18 mouse cellular contexts compared by ENCODE assay signal in the genomic region with DNA sequence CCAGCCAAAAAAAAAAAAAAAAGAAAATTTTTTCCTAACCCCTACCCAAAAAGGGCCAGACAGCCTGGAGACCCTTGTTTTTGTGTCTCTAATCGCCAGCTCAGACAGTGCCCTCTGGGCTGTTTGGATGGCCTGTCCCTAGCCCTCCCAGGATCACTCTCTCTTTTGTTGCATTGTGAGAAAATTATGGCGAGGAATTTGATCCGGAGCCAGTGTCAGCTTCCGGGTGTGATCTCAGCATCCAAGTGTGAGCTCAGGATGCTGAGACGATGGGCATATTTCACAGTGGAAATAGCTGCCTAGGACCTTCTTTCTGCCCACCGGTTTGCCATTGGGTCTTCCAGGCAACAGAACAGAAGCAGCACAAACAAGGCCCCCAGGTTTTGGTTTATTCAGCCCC. TPM values are rescaled to one million over a fixed set of nuclear protein-coding genes. Genes with fewer than 3 reads are reported as not detected.
A peak's percentile ranks its signal among the peaks of the same experiment; 100 is the strongest.
DNase-seq lines count a peak whose midpoint lies in the region; ATAC-seq and TF ChIP-seq lines count a peak whose summit lies in the region.
"Had no signal": no experiment of that assay in that cellular context is flagged by ENCODE, and none has a peak within 500 bp of the region (broad histone marks: within the 10 kb centered on the region; RNA-seq: fewer than 3 reads in every experiment).

No protein-coding gene starts in this region.

- no peaks in the 10 kb centered on the region for H3K9me3 ChIP-seq in limb, embryonic 13.5 days
- H3K9me3 ChIP-seq: embryonic facial prominence, embryonic 12.5 days; liver, embryonic 12.5 days; stomach, embryonic 15.5 days had no signal

- no peaks in the 10 kb centered on the region for H3K27me3 ChIP-seq in heart, adult 2 months (ENCODE audit: control insufficient read depth, insufficient read depth, low read length)
- H3K27me3 ChIP-seq in limb, embryonic 13.5 days: peaks cover 18% of the 10 kb centered on the region
- H3K27me3 ChIP-seq: stomach, embryonic 15.5 days had no signal

- peak overlapping the region; percentile 98 for H3K27ac ChIP-seq in heart, adult 2 months
- H3K27ac ChIP-seq in limb, embryonic 13.5 days: no peak overlapping the region
- H3K27ac ChIP-seq: liver, embryonic 12.5 days; stomach, embryonic 15.5 days had no signal

- no peaks in the 10 kb centered on the region for H3K4me1 ChIP-seq in heart, adult 2 months (ENCODE audit: control insufficient read depth, insufficient read depth, low read length)
- peaks cover 3% of the 10 kb centered on the region; the same call in 1 of the 2 replicates for H3K4me1 ChIP-seq in lung, adult 2 months (ENCODE audit: control insufficient read depth, insufficient read depth, low read length)
- H3K4me1 ChIP-seq in limb, embryonic 13.5 days: peaks cover 29% of the 10 kb centered on the region
- H3K4me1 ChIP-seq: liver, embryonic 12.5 days had no signal

- 39% methylated on average over 6 of the region's 6 CpGs for WGBS in heart, adult 2 months
- WGBS in lung, adult 2 months: 62% methylated on average over 6 of the region's 6 CpGs
- WGBS in limb, embryonic 13.5 days: 80% methylated on average over 6 of the region's 6 CpGs

- peaks cover 10% of the 10 kb centered on the region for H3K36me3 ChIP-seq in heart, adult 2 months (ENCODE audit: control insufficient read depth, insufficient read depth, low read length)
- no peaks in the 10 kb centered on the region for H3K36me3 ChIP-seq in limb, embryonic 13.5 days
- H3K36me3 ChIP-seq: embryonic facial prominence, embryonic 12.5 days; liver, embryonic 12.5 days; stomach, embryonic 15.5 days had no signal

- no peak for TF ChIP-seq POLR2A in heart, adult 2 months (IDR thresholded peaks at IDR 0.05; ENCODE audit: insufficient read depth, low read depth, low read length)
- no peak for TF ChIP-seq POLR2A in lung, adult 2 months (IDR thresholded peaks at IDR 0.05; ENCODE audit: borderline replicate concordance, extremely low read depth, low read depth, low read length)

- DNase-seq in heart, adult 2 months: no peak
- DNase-seq in heart, adult 9 months (ENCODE audit: low spot score in 2 of 2): no peak
- no peak for DNase-seq in lung, adult 2 months
- DNase-seq in lung, adult 18-20 months: no peak
- DNase-seq in brain, adult 2 months (ENCODE audit: low read depth, low spot score): peak; percentile 60
- DNase-seq: cerebellum, adult 9-10 months; kidney, adult 18-20 months; kidney, postnatal 14 days; left cerebral cortex, postnatal 4 days; thymus, adult 2 months had no signal

- H3K79me2 ChIP-seq in heart, adult 2 months (replicated peaks; ENCODE audit: control insufficient read depth, insufficient read depth, low read length): no peaks in the 10 kb centered on the region

- intact Hi-C loops in heart, adult 2 months (cut with DNase I): no loop called here

- TF ChIP-seq EP300 in heart, adult 2 months (IDR thresholded peaks at IDR 0.05; ENCODE audit: insufficient read depth, low read depth, low read length): no peak

- H3K9ac ChIP-seq in heart, adult 2 months (ENCODE audit: low read depth, low read length): no peak overlapping the region; the same call in 1 of the 2 replicates
- no peak overlapping the region for H3K9ac ChIP-seq in limb, embryonic 13.5 days
- H3K9ac ChIP-seq: liver, embryonic 12.5 days; stomach, embryonic 15.5 days had no signal

- peak overlapping the region; percentile 23 for H3K4me2 ChIP-seq in limb, embryonic 13.5 days (replicated peaks)
- H3K4me2 ChIP-seq: embryonic facial prominence, embryonic 12.5 days; liver, embryonic 12.5 days; stomach, embryonic 15.5 days had no signal

- TF ChIP-seq CTCF in heart, adult 2 months (IDR thresholded peaks at IDR 0.05): no peak
- TF ChIP-seq CTCF in lung, adult 2 months (IDR thresholded peaks at IDR 0.05; ENCODE audit: insufficient read depth, low read length): no peak

- ATAC-seq in limb, embryonic 13.5 days (ENCODE audit: low FRiP score, low read depth): no peak
- no peak for ATAC-seq in megakaryocyte, adult 5-6 weeks (ENCODE audit: poor library complexity, severe bottlenecking)
- ATAC-seq: forebrain, embryonic 14.5 days; liver, embryonic 12.5 days; midbrain, embryonic 16.5 days had no signal

- peak overlapping the region; percentile 62; the same call in 1 of the 2 replicates for H3K4me3 ChIP-seq in heart, adult 2 months
- peak overlapping the region; percentile 54 for H3K4me3 ChIP-seq in lung, adult 2 months (replicated peaks; ENCODE audit: extremely low read depth, low read depth, low read length)
- no peak overlapping the region for H3K4me3 ChIP-seq in limb, embryonic 13.5 days
- H3K4me3 ChIP-seq: embryonic facial prominence, embryonic 12.5 days; liver, embryonic 12.5 days; stomach, embryonic 15.5 days had no signal

RNA-seq across cellular contexts. Expression of a gene that starts 0.4 kb away (rescaled TPM):
- 1,000 to 10,000 TPM; 2,783 to 3,339 TPM for total RNA-seq in heart, adult 2 months (2021)
- 3,110 and 4,349 TPM in 2 replicates for polyA plus RNA-seq in heart, adult 2 months (2012; rRNA removed)
- polyA plus RNA-seq in lung, adult 2 months (2012; rRNA removed): 405 and 528 TPM in 2 replicates
- 71.2 and 74.0 TPM in 2 replicates for polyA plus RNA-seq in limb, embryonic 13.5 days (2015; fragmentation: Nextera tagmentation; extraction: Ambion mirVana)
- 1.8 and 3.9 TPM in 2 replicates for total RNA-seq in megakaryocyte, adult 5-6 weeks (2015)
- total RNA-seq in megakaryocyte, adult 5-6 weeks (2017): 0.62 and 3.1 TPM in 2 replicates

RNA-seq across cellular contexts. Expression of a gene that starts 1.4 kb away (rescaled TPM):
- 100 to 1,000 TPM; 131 to 139 TPM for total RNA-seq in heart, adult 2 months (2021)
- polyA plus RNA-seq in heart, adult 2 months (2012; rRNA removed): 201 and 224 TPM in 2 replicates
- 65.3 and 88.6 TPM in 2 replicates for polyA plus RNA-seq in lung, adult 2 months (2012; rRNA removed)
- polyA plus RNA-seq in limb, embryonic 13.5 days (2015; fragmentation: Nextera tagmentation; extraction: Ambion mirVana): 37.8 and 39.3 TPM in 2 replicates
- total RNA-seq in megakaryocyte, adult 5-6 weeks (2015): not detected in 2 replicates
- not detected in 2 replicates for total RNA-seq in megakaryocyte, adult 5-6 weeks (2017)
- total RNA-seq: common myeloid progenitor, adult 5-6 weeks had no signal

RNA-seq across cellular contexts. Expression of a gene that starts 4.4 kb away (rescaled TPM):
- total RNA-seq in heart, adult 2 months (2021): 1 to 10 TPM; 2.9 to 4.3 TPM
- polyA plus RNA-seq in heart, adult 2 months (2012; rRNA removed): 5.6 and 7.4 TPM in 2 replicates
- 14.1 and 23.5 TPM in 2 replicates for polyA plus RNA-seq in lung, adult 2 months (2012; rRNA removed)
- 3.8 and 4.7 TPM in 2 replicates for polyA plus RNA-seq in limb, embryonic 13.5 days (2015; fragmentation: Nextera tagmentation; extraction: Ambion mirVana)
- total RNA-seq in megakaryocyte, adult 5-6 weeks (2015): not detected in 2 replicates
- not detected in 2 replicates for total RNA-seq in megakaryocyte, adult 5-6 weeks (2017)
- total RNA-seq: common myeloid progenitor, adult 5-6 weeks had no signal

RNA-seq across cellular contexts. Expression of a gene that starts 11.4 kb away (rescaled TPM):
- total RNA-seq in heart, adult 2 months (2021): 1 to 10 TPM; 3.4 to 5.4 TPM
- 2.6 and 4.9 TPM in 2 replicates for polyA plus RNA-seq in heart, adult 2 months (2012; rRNA removed)
- 7.1 and 9.9 TPM in 2 replicates for polyA plus RNA-seq in lung, adult 2 months (2012; rRNA removed)
- 18.6 and 23.6 TPM in 2 replicates for polyA plus RNA-seq in limb, embryonic 13.5 days (2015; fragmentation: Nextera tagmentation; extraction: Ambion mirVana)
- not detected in 2 replicates for total RNA-seq in megakaryocyte, adult 5-6 weeks (2015)
- not detected in 2 replicates for total RNA-seq in megakaryocyte, adult 5-6 weeks (2017)
- total RNA-seq: common myeloid progenitor, adult 5-6 weeks had no signal

RNA-seq across cellular contexts. Expression of a gene that starts 17.3 kb away (rescaled TPM):
- 1 to 10 TPM; 4.7 to 5.1 TPM for total RNA-seq in heart, adult 2 months (2021)
- 3.4 and 5.2 TPM in 2 replicates for polyA plus RNA-seq in heart, adult 2 months (2012; rRNA removed)
- 3.8 and 5.0 TPM in 2 replicates for polyA plus RNA-seq in lung, adult 2 months (2012; rRNA removed)
- polyA plus RNA-seq in limb, embryonic 13.5 days (2015; fragmentation: Nextera tagmentation; extraction: Ambion mirVana): 11.0 and 11.3 TPM in 2 replicates
- 5.8 and 6.4 TPM in 2 replicates for total RNA-seq in megakaryocyte, adult 5-6 weeks (2015)
- total RNA-seq in megakaryocyte, adult 5-6 weeks (2017): 4.7 and 4.8 TPM in 2 replicates
